Mouse (Mus musculus): ENCODE measurements at regions not wholly inside any gene's neighbourhood (a gene's known extent, or its start where the extent isn't known, plus 50 kb on each side); places are given as distances from the start of the nearest gene placed in this dataset.

DNA sequence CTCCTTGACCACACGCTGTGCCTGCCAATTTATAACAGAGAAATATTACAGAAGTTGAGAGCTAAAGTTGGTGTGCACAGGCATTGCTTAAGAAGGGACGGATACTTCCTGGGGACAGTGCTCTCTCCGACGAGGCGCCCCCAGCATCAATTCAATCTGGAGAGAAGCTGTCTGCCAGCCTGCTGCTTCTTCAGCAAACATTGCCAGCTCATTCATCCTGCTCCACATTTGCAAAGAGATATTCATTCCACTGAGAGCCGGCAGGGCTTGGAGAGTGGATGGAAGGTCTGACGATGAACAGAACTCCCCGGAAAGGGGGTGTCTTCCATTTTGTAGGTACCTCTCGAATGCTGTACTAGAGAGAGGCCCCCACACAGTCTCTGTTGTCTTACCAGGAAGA is 70.0 kb upstream of the Igfbp7 start:
- no peak for DNase-seq

DNA sequence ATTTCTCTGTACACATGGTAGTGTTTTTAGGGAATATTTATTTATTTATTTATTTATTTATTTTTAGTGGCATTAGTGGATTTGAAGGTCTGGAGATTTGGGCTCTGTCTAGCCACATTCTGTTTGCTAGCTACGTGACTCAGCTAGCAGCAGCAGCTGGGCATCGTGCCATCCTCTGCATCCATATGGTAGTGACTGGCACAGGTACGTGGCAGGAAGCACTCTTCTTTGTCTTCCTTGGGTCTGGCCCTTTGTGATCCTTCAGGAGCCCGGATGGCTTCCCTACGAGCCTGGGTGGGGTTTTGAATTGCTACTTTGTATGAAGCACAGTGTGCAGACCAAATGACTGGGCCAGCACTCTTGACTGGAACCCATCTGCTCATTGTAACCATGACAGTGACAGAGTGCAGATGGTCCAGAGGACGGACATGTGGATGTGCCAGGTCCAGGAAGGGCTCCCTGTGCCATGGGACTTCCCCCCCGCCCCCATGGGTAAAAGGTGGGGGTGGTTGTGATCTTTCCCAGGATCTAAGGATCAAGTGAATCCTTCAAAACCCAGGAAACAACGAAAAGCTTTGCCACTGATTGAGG is 66.2 kb upstream of the Igfbp7 start:
- DNase-seq: no peak

DNA sequence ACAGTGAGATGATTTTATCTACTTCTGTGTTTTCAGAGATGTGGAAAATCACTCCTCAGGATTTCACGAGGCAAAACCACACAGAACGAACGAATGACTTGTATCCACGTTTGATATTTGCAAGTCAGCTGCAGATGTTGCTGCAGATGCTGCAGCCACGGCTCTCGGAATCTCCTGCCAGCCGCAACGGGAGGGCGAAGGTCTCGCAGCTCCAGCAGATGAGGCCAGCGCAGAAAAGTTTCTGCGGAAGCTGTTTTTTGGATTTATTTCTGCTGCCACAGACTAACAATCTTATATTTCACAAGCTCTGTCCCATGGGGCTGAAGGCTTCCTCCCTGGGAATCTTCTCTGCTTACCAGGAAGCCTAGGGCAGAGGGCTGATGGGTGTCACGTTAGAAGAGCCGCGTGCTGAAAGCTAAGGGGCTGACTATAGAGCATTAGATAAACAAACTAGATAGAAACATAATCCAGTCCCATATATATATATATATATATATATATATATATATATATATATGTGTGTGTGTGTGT is 61.5 kb upstream of the Igfbp7 start:
- DNase-seq: no peak

DNA sequence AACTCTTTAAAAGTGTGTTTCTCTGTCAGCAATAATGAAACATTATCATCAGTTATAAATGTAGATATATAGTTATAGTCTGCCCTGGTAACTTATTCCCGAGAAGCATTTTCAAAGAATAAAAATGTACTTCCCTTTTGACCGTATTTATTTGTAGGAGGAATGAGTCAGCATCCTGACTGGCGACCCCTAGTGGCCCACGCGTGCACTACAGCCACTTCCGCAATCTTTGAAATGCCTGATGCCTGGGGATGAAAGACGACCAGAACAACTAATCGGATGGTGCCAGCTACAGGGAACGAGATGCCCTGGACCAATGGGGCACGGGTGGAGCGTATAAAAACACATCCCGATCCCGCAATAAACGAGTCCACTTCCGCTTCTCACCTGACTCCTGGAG is 60.6 kb upstream of the Igfbp7 start:
- DNase-seq: peak; percentile 45

DNA sequence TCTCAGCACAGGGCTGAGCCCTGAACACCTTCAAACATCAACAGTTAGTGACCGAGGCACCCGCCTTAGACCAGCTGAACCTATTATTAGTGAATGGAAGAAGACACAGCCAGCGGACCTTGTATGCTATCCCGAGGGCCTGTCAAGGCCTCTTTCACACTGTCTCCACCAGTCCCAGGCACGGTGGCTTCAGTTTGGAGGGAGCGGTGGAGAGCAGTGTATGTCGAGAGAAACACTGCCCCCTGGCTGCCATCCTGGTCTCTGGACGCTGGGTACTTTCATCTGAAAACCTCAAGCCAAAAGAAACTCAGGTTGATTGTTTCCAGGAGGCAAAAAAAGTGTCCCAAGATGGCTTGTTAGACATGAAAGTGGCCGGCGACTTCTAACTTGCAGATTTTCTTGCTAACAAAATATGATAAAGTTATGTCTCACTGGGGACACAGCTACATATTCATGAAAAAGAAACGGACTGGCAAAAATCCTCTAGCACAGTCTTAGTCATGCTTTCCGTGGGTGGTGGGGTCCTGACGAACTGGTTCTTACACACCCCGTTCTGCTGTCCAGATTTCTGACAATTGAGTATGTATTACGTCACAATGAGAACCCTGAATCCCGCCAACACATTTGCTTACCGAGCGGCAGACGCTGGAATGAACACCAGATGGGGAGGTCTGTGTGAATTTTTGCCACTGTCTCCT is 57.2 kb upstream of the Igfbp7 start:
- peak; percentile 64 for DNase-seq

DNA sequence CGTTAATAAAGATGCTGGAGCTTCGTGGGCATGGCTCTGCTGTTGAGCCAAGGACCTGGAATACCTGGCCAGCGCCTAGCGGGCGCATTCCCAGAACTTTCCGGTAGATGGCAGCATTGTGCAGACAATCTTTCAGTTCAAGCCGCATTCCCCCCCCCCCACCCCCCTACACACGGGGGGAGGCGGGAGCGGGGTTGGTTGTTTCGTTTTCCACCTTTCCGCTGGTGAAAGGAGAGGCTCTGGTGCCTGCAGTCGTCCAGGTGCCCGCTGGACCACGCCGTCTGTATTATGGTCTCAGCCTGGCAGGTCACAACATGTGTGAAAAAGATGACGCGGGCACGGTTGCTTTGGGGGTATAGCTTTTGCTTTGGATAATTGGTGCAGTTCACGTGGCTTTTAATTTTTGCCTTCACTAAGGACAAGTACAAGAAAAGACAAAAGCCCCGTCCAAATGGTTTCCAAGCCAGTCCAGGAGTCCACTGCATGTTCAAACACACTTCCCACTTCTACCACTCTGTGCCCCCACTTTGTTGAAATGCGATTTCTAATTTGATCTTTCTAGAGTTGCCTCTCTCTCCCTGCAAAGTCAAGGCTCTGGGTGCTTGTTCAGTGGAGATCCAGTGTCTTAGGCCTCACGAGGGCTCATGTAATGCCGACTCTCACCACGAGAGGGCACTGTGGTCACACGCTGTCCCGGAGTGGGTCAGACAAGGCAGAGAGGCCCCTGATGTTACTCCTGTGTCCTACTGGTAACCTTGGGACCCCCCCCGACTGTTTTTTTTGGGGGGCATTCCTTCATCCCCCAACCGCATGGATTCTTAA is 52.3 kb upstream of the Igfbp7 start:
- peak; percentile 94 for DNase-seq
